Mouse (Mus musculus): ENCODE measurements around the gene Spon1. TPM values are rescaled to one million over a fixed set of nuclear protein-coding genes. Genes with fewer than 3 reads are reported as not detected.

The Spon1 gene
- total RNA-seq, 2 experiments from 2014 or later: 28.6 to 32.7 TPM

DNA sequence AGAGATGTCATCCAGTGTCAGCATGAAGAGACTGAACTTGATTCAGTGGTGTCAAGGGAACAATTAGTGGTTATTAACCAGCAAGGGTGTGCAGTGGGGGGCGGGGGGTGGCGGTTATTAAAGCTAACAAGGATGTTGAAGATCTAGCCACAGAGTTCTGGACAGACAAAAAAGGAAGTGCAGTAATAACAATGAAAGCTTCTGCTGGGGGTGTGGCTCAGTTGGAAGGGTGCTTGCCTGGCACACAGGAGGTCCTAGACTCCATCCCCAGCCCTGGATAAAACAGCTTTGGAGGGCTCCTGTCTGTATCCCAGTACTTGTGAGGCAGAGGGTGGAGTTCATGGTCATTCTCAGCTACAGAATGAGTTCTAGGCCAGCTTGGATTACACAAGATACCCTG, 77.4 kb downstream of the Spon1 start:
- no peak for DNase-seq

DNA sequence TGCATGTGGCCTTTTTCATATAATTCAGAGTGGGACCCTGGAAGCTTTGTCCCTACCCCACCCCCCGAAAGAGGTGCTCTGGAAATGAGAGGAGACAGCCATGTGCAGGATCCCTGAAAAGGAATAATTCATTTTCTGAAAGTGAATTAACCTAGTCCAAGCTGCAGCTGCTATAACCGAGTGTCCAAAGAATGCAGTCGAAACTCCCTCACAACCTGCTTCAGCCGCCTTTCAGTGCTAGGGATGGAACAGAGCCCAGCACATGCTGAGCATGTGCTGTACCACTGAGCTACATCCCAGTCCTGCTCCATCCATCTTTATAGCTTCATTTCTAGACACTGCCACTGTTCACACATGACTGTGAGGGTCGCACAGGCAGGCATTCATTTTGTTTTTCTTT, 79.4 kb downstream of the Spon1 start:
- DNase-seq: no peak

DNA sequence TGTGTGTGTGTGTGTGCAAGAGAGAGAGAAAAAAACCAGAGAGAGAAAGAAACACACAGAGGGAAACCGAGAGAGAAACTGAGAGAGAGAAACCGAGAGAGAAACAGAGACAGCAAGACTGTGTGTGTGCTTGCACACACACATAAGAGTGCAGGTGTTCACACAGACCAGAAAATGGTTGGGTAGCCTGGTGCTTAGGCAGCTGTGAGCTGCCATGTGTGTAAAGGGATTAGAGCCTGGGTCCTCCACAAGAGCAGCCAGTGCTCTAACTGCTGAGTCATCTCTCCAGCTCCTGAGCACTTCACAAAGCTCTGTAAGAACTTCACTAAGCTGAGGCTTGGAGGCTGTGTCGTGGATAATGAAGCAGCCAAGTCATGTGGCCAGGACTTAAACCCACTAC, 80.8 kb downstream of the Spon1 start:
- DNase-seq: no peak

DNA sequence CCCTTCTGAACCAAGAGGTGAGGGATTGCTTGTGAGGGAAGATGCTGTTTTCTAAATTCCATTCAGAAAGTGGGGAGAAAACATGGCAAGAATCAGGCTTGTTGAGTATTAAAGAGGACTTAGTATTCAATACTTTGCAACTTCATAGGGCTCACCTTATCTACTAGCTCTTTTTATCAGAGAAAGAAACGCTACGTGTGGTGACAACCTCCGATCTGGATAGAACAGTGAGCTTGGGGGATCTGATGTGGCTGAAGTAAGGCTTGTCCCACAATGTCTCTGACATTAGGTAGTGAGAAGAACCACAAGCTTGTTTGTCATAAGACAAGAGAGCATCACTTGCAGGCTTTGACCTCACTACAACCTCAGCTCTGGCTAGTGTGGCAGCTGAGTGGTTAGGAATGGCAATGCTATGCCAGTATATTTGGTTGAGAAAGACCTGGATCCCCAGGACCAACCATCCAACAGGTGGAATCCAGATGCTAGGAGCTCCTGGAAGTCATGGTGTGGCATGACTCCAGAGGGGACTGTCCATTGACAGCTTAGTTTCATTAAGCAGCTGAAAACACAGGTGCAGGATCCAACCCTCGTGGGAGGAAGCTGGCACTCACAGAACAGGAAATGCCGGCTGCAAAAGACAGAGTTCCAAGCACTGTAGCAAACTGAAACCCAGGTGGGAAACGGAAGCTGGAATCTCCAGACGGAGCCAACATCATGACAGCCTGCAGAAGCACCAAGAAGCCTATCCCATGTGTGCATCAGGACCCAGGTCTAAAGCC, 81.4 kb downstream of the Spon1 start:
- no peak for DNase-seq

DNA sequence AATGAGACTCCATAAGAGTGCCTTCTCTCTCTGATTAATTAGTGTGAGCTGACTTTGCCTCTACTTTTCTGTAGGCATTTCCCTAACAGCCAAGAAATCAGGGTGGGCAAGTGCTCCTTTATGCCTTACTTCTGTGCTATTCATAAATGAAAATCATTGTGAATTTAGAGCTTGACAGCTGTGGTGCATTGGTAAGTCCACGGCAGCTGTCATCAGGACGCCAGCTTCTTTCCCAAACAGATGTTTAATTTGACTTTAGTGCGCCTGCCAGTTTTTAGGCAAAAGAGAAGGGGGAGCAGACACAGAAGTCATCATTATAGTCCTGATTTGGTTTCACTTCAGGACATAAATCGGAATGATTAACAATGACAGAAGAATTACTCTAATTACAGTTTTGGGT, 84.6 kb downstream of the Spon1 start:
- no peak for DNase-seq

DNA sequence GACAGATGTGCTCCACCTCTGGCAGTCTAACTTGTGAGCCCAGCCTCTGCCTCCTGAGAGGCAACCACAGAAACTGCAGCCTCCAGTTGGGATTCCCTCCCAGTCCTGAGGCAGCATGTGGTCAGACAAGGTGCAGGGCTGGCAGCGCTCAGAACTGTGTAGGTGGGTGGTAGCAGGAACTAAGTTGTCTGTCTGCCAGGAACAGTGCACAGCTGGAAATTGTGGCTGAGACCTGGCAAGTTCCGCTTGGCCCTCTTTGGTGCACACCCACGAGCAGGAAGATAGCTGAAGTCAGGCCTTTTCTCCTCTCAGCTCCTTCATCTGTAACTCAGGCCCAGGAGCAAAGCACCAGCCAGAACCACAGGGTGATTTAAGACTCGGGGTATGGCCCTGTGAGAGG, 89.6 kb downstream of the Spon1 start:
- no peak for DNase-seq

- no peak for DNase-seq
Measured at GRCm38 (mm10) chr7:113856067-113856466, 90.3 kb downstream of the Spon1 start.

DNA sequence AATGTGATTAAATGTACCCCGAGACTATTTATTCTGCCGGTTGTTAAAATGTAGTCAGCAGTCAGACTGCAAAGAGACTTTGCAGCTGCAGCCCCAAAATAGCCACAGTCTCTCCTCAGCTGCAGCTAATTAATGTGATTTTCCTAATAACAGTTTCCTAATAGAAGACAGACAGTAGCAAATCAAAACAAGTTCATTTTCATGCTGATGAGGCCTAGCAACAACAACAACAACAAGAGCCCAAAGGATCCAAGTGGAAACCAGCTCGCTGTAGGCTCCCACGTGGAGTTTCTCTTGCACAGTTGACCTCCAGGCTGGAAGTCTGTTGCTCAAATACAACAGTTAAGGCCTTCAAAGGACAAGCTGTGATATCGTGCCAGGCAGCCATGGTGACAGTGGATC, 93.7 kb downstream of the Spon1 start:
- no peak for DNase-seq

DNA sequence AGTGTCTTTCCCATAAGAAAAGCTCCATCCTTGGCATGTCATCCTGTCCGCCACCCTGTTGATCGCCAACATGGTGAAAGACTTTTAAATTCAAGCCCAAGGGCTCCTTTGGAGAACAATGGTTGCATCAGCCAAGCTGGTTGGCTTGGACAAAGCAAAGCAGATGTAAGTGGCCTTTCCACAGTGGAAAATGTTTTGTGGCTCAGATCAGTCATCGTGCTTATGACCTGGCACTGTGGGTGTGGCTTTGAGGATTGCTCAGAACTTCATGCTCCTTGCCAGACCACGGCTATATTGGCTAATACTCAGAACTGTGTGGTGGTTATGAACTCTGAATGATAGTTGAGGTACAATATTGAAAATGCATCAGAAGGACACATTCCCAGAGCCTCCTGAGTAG, 96.2 kb downstream of the Spon1 start:
- no peak for DNase-seq

DNA sequence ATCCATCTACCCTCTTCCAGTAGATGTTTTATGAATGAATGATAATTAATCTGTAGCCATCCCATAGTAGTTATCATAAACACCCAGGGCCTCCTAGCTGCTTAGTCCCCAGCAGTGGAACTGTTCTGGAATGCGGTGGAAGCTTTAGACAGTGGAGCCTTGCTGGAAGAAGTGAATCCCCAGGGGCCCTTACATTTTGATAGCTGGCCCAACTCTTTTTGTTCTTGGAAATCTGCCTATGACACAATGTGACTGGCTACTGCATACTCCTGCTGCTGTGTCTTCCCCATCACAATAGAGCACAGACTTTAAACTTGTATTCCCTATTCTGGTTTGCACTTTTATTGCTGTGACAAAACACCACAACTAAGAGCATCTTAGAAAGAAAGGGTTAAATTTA, 107.0 kb downstream of the Spon1 start:
- DNase-seq: no peak

DNA sequence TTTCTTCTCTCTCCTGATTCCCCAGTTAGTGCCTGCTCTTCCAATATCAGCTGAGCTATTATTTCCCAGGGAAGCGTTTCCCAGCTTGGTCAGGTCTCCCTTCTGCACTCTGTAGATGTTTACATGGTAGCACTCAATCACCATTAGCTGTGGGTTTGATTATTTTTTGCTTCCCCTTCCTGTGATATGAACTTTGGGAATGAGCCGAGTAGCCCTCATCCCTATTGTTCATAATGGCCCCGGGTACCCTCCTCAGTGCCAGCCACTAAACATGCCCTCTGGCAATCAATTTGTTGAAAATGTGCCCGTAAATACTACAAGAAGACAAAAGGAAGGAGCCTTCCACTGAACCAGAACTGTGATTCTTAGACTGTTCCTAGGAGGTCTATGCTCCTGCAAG, 111.7 kb downstream of the Spon1 start:
- DNase-seq: no peak

- DNase-seq: no peak
Measured at GRCm38 (mm10) chr7:113877926-113878325, 112.1 kb downstream of the Spon1 start.

GRCm38 (mm10) chr7:113879085-113879501, 113.3 kb downstream of the Spon1 start:
- DNase-seq: no peak

DNA sequence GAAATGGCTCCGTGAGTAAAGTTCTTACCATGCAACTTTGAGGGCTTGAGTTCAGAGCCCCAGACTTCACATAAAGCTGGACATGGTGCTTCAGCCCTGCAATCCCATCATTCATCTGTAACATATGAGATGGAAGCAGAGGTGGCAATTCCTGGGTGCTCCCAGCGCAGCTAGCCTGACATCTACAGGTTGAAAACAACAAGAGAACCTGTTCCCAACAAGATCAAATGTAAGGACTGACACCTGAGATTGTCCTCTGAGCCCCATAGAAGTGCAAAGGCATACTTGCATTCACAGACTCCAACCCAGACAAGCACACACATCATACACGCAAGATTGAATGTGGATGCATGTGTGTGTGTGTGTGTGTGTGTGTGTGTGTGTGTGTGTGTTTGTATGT, 114.2 kb downstream of the Spon1 start:
- no peak for DNase-seq

DNA sequence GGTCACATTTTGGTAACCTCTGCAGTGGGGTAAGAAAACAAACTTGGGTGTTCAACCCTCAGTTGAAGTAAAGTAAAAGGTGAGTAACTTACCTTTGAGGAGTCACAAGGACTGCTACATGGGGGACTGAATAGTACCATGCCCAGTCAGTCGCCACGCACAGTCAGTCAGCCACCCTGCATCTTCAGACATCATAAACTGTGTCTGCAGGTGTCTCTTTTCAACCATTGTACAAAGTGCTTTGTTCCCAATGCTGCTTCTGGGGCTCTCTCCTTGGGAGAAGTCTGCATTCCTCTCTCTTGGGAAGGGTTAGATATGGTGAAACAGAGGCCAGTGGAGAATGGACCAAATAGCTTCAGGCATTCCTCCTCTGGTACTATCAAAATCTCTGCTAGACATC, 125.0 kb downstream of the Spon1 start:
- no peak for DNase-seq

DNA sequence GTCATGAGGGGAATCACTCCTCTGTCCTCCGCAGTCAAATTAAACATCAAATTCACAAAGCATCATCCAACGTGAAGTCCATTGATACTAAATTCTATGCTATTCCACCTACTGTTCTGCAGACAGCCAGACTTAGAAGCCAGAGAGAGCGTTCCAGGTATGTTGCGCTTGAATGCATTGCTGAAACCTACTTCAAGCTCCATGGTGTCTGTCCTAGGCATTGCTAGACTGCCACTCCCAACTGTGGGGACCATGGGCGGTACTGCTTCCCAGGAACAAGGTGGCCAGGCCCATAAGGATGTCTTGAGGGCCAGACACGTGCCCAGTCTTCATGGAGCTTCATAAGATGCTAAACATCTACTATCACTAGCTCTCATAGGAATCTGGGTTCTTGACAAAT, 125.7 kb downstream of the Spon1 start:
- DNase-seq: no peak

- no peak for DNase-seq
Measured at GRCm38 (mm10) chr7:113893944-113894662, 128.3 kb downstream of the Spon1 start.

GRCm38 (mm10) chr7:113895266-113895665, 129.5 kb downstream of the Spon1 start:
- no peak for DNase-seq

DNA sequence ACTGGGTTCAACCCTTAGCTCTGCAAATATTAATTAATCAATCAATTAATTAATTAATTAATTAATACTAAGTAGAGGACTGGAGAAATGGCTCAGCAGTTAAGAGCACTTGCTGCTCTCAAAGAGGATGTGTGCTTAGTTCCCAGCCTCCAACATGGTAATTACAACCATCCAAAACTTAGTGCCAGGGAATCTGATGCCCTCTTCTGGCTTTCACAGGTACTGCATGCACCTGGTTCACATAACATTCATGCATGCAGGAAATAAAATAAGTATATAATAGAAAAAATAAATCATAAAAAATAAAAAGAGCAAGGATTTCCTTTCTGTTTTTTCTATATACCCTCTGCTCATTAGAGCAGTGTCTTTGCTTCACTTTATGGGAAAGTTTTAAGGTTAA, 132.6 kb downstream of the Spon1 start:
- no peak for DNase-seq

DNA sequence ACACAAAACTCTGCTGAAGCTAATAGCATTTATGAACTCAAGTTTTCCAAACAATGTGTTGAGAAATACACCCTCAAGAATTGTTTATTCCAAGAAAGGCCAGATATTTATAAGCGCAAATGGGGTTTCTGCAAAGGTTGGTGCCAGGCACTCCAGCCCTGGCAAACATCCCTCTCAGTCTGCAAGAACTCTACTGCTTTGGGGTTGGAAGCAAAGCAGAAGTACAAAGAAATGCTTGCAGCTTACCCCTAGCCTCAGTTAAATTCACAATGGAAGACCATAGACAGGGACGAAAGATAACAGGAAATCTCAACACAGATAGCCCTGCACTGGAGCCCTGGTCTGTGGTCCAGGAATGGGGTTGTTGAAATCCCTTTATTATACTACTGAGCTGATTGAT, 135.7 kb downstream of the Spon1 start:
- DNase-seq: no peak

DNA sequence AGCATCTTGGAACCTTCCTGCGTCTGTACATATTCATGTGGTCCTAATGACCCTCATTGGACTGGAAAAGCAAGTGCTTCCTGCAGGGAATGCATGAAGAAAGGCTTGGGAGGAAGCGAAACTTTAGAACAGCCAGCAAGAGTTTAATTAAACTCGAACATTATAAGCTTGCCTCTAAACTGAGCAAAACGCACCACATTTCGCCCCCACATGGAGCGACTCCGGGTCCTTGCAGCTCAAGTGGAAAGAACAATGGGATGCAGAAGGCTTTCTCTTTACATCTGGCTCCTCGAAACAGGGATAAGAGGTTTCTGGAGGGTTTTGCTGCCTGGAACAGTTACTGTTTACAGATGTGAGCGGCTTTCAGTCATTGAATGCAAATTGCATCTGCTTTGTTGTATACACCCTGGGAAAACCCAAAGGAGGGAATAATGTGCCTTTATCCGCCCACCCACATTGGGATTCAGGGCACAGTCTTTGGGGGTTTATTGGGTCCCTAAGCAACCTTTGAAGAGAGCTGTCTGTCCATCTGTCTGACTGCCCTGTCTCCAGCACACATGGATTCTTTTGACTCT, 136.2 kb downstream of the Spon1 start:
- no peak for DNase-seq

- DNase-seq: no peak
Measured at GRCm38 (mm10) chr7:113903127-113903827, 137.5 kb downstream of the Spon1 start.

DNA sequence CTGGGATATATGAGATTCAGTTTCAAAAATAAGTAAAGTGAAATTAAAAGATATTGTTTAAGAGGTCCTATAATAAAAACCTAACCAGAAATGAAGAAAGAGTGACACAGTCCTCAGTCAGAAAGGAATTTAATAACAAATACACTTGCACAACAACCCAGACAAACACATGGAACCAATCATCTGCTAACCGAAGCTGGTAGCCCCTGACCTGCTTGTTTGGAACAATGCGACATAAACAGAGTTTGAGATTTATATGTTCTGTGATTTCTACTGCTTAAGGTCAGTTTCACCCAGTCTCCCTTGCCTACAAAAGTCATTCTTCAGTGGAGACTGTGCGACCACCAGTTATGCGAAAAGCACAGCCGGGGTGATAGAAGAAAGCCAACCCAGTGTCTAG, 138.1 kb downstream of the Spon1 start:
- DNase-seq: no peak
